Mouse (Mus musculus) hindbrain, embryonic 15.5 days (tissue): Measurements from ENCODE around the gene Cabp4. TPM values are rescaled to one million over a fixed set of nuclear protein-coding genes. Genes with fewer than 3 reads are reported as not detected.

Source experiments
- ATAC-seq: fragments of 200-750 bp; cut with Nextera tagmentation; 2 replicates; pipeline ENCODE4 v1.8.0; 2017; ENCODE audit warnings: low read depth, moderate number of reproducible peaks, moderate TSS enrichment; ENCODE audit not compliant: low FRiP score
- H3K27ac ChIP-seq: fragments of 300-500 bp; sonication (generic); replicated peaks from 2 replicates; pipeline ENCODE4 v1.5.1; 2015; ENCODE audit warnings: mild to moderate bottlenecking, inconsistent platforms
- H3K27me3 ChIP-seq: fragments of 300-500 bp; sonication (generic); 2 replicates; pipeline ENCODE4 v1.6.1; 2015; ENCODE audit warnings: control low read depth, inconsistent platforms
- H3K36me3 ChIP-seq: fragments of 300-500 bp; sonication (generic); 2 replicates; pipeline ENCODE4 v1.6.1; 2015; ENCODE audit warnings: control low read depth, inconsistent platforms
- H3K4me1 ChIP-seq: fragments of 300-500 bp; sonication (generic); replicated peaks from 2 replicates; pipeline ENCODE4 v1.6.1; 2015; ENCODE audit warnings: control low read depth, inconsistent platforms
- H3K4me2 ChIP-seq: fragments of 300-500 bp; sonication (generic); 2 replicates; pipeline ENCODE4 v1.6.1; 2015; ENCODE audit warnings: moderate library complexity, mild to moderate bottlenecking, inconsistent platforms
- H3K4me3 ChIP-seq: fragments of 300-500 bp; sonication (generic); 2 replicates; pipeline ENCODE4 v1.5.1; 2015; ENCODE audit warnings: mild to moderate bottlenecking, inconsistent platforms
- H3K9ac ChIP-seq: fragments of 300-500 bp; sonication (generic); 2 replicates; pipeline ENCODE4 v1.6.1; 2015; ENCODE audit warnings: inconsistent platforms
- H3K9me3 ChIP-seq: fragments of 300-500 bp; sonication (generic); 2 replicates; pipeline ENCODE4 v1.6.1; 2016; ENCODE audit warnings: control low read depth, inconsistent platforms
- WGBS: fragments of 180-500 bp; shearing (Covaris S2); methylation state at CpG from one replicate; pipeline ENCODE4 v1.1.7; 2015; 5-methylcytosine and 5-hydroxymethylcytosine counted together
- polyA plus RNA-seq: library from polyadenylated mRNA; unstranded; fragments of >200 nt; fragmentation: Nextera tagmentation; extraction: Ambion mirVana; gene quantifications from 2 replicates; pipeline ENCODE4 v1.2.1, GENCODE M21; 2015

The Cabp4 gene
- polyA plus RNA-seq, 1 experiment from 2014 or later = 0.26 TPM

- Histone ChIP-seq H3K4me1 (peaks cover 18% of the 10 kb centered on the region), H3K9me3 (no peaks in the 10 kb centered on the region), H3K4me2 (no peak overlapping the region), H3K9ac (no peak overlapping the region), H3K4me3 (no peak overlapping the region), H3K27me3 (no peaks in the 10 kb centered on the region), H3K27ac (no peak overlapping the region), H3K36me3 (peaks cover 38% of the 10 kb centered on the region)
- ATAC-seq = no peak
- 98% methylated on average over 8 of the region's 8 CpGs for WGBS
Observed at GRCm38 (mm10) chr19:4159049-4159448, 15.2 kb upstream of the Cabp4 start.

GRCm38 (mm10) chr19:4156771-4157170 lies 12.9 kb upstream of the Cabp4 start:
- no peak for ATAC-seq
- Histone ChIP-seq H3K4me3 (no peak overlapping the region), H3K4me1 (0 out of 2 replicates have a peak, but pooled peaks cover under 1% of the 10 kb centered on the region), H3K9me3 (no peaks in the 10 kb centered on the region), H3K9ac (no peak overlapping the region), H3K27ac (no peak overlapping the region), H3K27me3 (no peaks in the 10 kb centered on the region), H3K4me2 (no peak overlapping the region), H3K36me3 (peaks cover 38% of the 10 kb centered on the region)
- WGBS = 92% methylated on average over 12 of the region's 12 CpGs

- Histone ChIP-seq H3K4me1 (no peaks in the 10 kb centered on the region), H3K9ac (no peak overlapping the region), H3K4me2 (no peak overlapping the region), H3K27me3 (no peaks in the 10 kb centered on the region), H3K27ac (no peak overlapping the region), H3K4me3 (no peak overlapping the region), H3K9me3 (no peaks in the 10 kb centered on the region), H3K36me3 (peaks cover 40% of the 10 kb centered on the region)
- no peak for ATAC-seq
- WGBS = 56% methylated on average over 20 of the region's 20 CpGs
Observed at GRCm38 (mm10) chr19:4156073-4156579, 12.3 kb upstream of the Cabp4 start.

GRCm38 (mm10) chr19:4155223-4156072 lies 11.6 kb upstream of the Cabp4 start:
- Histone ChIP-seq H3K36me3 (peaks cover 37% of the 10 kb centered on the region), H3K27me3 (no peaks in the 10 kb centered on the region), H3K9me3 (no peaks in the 10 kb centered on the region), H3K4me3 (no peak overlapping the region), H3K9ac (no peak overlapping the region), H3K4me2 (no peak overlapping the region), H3K4me1 (0 out of 2 replicates have a peak, but pooled peaks cover 3% of the 10 kb centered on the region), H3K27ac (no peak overlapping the region)
- 64% methylated on average over 6 of the region's 6 CpGs for WGBS
- no peak for ATAC-seq

- H3K27me3 ChIP-seq = no peaks in the 10 kb centered on the region
- WGBS = 78% methylated on average over 13 of the region's 13 CpGs
- H3K4me1 ChIP-seq = peaks cover 8% of the 10 kb centered on the region
- H3K4me3 ChIP-seq = no peak overlapping the region
- H3K36me3 ChIP-seq = peaks cover 34% of the 10 kb centered on the region
- H3K27ac ChIP-seq = no peak overlapping the region
- H3K9me3 ChIP-seq = no peaks in the 10 kb centered on the region
- no peak for ATAC-seq
- no peak overlapping the region for H3K9ac ChIP-seq
- H3K4me2 ChIP-seq = no peak overlapping the region
Observed at GRCm38 (mm10) chr19:4154437-4155222, 10.8 kb upstream of the Cabp4 start.

GRCm38 (mm10) chr19:4153232-4153654 lies 9.4 kb upstream of the Cabp4 start, which contains the start of gene Ptprcap:
Ptprcap (plus strand) TSS chr19:4153604.
- Histone ChIP-seq H3K27me3 (no peaks in the 10 kb centered on the region), H3K4me2 (no peak within 1 kb of the TSS), H3K9ac (no peak within 1 kb of the TSS), H3K4me3 (no peak within 1 kb of the TSS), H3K27ac (no peak within 1 kb of the TSS; the same call in 1 of the 2 replicates), H3K4me1 (peaks cover 18% of the 10 kb centered on the region), H3K36me3 (peaks cover 20% of the 10 kb centered on the region; the same call in 1 of the 2 replicates), H3K9me3 (no peaks in the 10 kb centered on the region)
- no peak for ATAC-seq
- 72% methylated on average over 11 of the region's 11 CpGs for WGBS

GRCm38 (mm10) chr19:4152445-4153231 lies 8.8 kb upstream of the Cabp4 start:
- ATAC-seq = no peak
- Histone ChIP-seq H3K4me1 (peaks cover 24% of the 10 kb centered on the region), H3K4me3 (no peak overlapping the region), H3K4me2 (no peak overlapping the region), H3K27me3 (no peaks in the 10 kb centered on the region), H3K27ac (no peak overlapping the region; the same call in 1 of the 2 replicates), H3K9ac (no peak overlapping the region), H3K36me3 (peaks cover 14% of the 10 kb centered on the region; the same call in 1 of the 2 replicates), H3K9me3 (no peaks in the 10 kb centered on the region)
- 85% methylated on average over 8 of the region's 8 CpGs for WGBS

- Histone ChIP-seq H3K4me3 (no peak overlapping the region), H3K36me3 (peaks cover 10% of the 10 kb centered on the region; the same call in 1 of the 2 replicates), H3K9ac (no peak overlapping the region), H3K27me3 (no peaks in the 10 kb centered on the region), H3K9me3 (no peaks in the 10 kb centered on the region), H3K4me2 (no peak overlapping the region), H3K27ac (no peak overlapping the region), H3K4me1 (peaks cover 26% of the 10 kb centered on the region)
- 83% methylated on average over 5 of the region's 5 CpGs for WGBS
- ATAC-seq = no peak
Observed at GRCm38 (mm10) chr19:4151898-4152297, 8.1 kb upstream of the Cabp4 start.

GRCm38 (mm10) chr19:4151488-4151860 lies 7.6 kb upstream of the Cabp4 start:
- Histone ChIP-seq H3K4me3 (no peak overlapping the region), H3K4me1 (peaks cover 26% of the 10 kb centered on the region), H3K27ac (no peak overlapping the region), H3K4me2 (no peak overlapping the region), H3K9me3 (no peaks in the 10 kb centered on the region), H3K9ac (no peak overlapping the region), H3K36me3 (peaks cover 6% of the 10 kb centered on the region; the same call in 1 of the 2 replicates), H3K27me3 (no peaks in the 10 kb centered on the region)
- no peak for ATAC-seq
- WGBS = 77% methylated on average over 5 of the region's 5 CpGs

GRCm38 (mm10) chr19:4150567-4151487 lies 7.0 kb upstream of the Cabp4 start:
- WGBS = 90% methylated on average over 22 of the region's 22 CpGs
- Histone ChIP-seq H3K4me1 (peaks cover 26% of the 10 kb centered on the region), H3K36me3 (peaks cover 5% of the 10 kb centered on the region; the same call in 1 of the 2 replicates), H3K27me3 (no peaks in the 10 kb centered on the region), H3K9me3 (no peaks in the 10 kb centered on the region), H3K9ac (no peak overlapping the region), H3K4me3 (no peak overlapping the region), H3K27ac (no peak overlapping the region), H3K4me2 (no peak overlapping the region)
- no peak for ATAC-seq
